Mouse (Mus musculus) midbrain, postnatal 0 days (tissue): ENCODE data around the gene A930033H14Rik. TPM values are rescaled to one million over a fixed set of nuclear protein-coding genes. Genes with fewer than 3 reads are reported as not detected.

Experiments
- ATAC-seq: fragments of 200-750 bp; cut with Nextera tagmentation; 2 replicates; pipeline ENCODE4 v1.8.0; 2017; ENCODE audit warnings: moderate number of reproducible peaks, mild to moderate bottlenecking, moderate TSS enrichment, moderate library complexity; ENCODE audit not compliant: low FRiP score
- DNase-seq: peaks from one replicate; pipeline ENCODE4 v3.0.0-alpha.2; 2015; ENCODE audit warnings: low spot score
- H3K27ac ChIP-seq: fragments of 300-500 bp; sonication (generic); 2 replicates; pipeline ENCODE4 v1.5.1; 2014; ENCODE audit warnings: low read depth, mild to moderate bottlenecking, low read length, mixed read lengths
- H3K27me3 ChIP-seq: fragments of 300-500 bp; sonication (generic); 2 replicates; pipeline ENCODE4 v1.6.1; 2014; ENCODE audit warnings: low read length, control low read depth, mixed read lengths; ENCODE audit not compliant: insufficient read depth
- H3K36me3 ChIP-seq: fragments of 300-500 bp; sonication (generic); 2 replicates; pipeline ENCODE4 v1.6.1; 2014; ENCODE audit warnings: low read length, control low read depth, mixed read lengths; ENCODE audit not compliant: insufficient read depth
- H3K4me1 ChIP-seq: fragments of 300-500 bp; sonication (generic); 2 replicates; pipeline ENCODE4 v1.6.1; 2014; ENCODE audit warnings: mild to moderate bottlenecking, control low read depth, antibody characterized with exemption, low read length, mixed read lengths; ENCODE audit not compliant: insufficient read depth
- H3K4me2 ChIP-seq: fragments of 300-500 bp; sonication (generic); 2 replicates; pipeline ENCODE4 v1.6.1; 2014; ENCODE audit warnings: low read depth, mild to moderate bottlenecking, low read length, mixed read lengths; ENCODE audit not compliant: poor library complexity, severe bottlenecking
- H3K4me3 ChIP-seq: fragments of 300-500 bp; sonication (generic); 2 replicates; pipeline ENCODE4 v1.5.1; 2014; ENCODE audit warnings: low read depth, mild to moderate bottlenecking, low read length, moderate library complexity
- H3K9ac ChIP-seq: fragments of 300-500 bp; sonication (generic); replicated peaks from 2 replicates; pipeline ENCODE4 v1.6.1; 2014; ENCODE audit warnings: mild to moderate bottlenecking, low read length, moderate library complexity, mixed read lengths; ENCODE audit not compliant: poor library complexity, severe bottlenecking
- H3K9me3 ChIP-seq: fragments of 300-500 bp; sonication (generic); 2 replicates; pipeline ENCODE4 v1.6.1; 2016; ENCODE audit warnings: low read length, control low read depth
- CTCF ChIP-seq: IDR thresholded peaks from 2 replicates; pipeline ENCODE4 v1.5.1; 2016; ENCODE audit warnings: antibody characterized with exemption, mild to moderate bottlenecking
- WGBS: fragments of 180-500 bp; shearing (Covaris S2); extraction: QIAGEN DNeasy Blood & Tissue Kit; methylation state at CpG from one replicate; pipeline ENCODE4 v1.1.7; 2014; 5-methylcytosine and 5-hydroxymethylcytosine counted together
- polyA plus RNA-seq: library from polyadenylated mRNA; unstranded; fragments of >200 nt; fragmentation: Nextera tagmentation; extraction: Ambion mirVana; gene quantifications from 2 replicates; pipeline ENCODE4 v1.2.1, GENCODE M21; 2015
- total RNA-seq: library from RNA; depleted of rRNA; stranded (reverse); fragments of >200 nt; gene quantifications from 2 replicates; pipeline ENCODE4 v1.2.3, GENCODE M21; 2014

The A930033H14Rik gene
- total and polyA plus RNA-seq, 2 experiments from 2014 or later, result 0.93 to 1.5 TPM

DNA sequence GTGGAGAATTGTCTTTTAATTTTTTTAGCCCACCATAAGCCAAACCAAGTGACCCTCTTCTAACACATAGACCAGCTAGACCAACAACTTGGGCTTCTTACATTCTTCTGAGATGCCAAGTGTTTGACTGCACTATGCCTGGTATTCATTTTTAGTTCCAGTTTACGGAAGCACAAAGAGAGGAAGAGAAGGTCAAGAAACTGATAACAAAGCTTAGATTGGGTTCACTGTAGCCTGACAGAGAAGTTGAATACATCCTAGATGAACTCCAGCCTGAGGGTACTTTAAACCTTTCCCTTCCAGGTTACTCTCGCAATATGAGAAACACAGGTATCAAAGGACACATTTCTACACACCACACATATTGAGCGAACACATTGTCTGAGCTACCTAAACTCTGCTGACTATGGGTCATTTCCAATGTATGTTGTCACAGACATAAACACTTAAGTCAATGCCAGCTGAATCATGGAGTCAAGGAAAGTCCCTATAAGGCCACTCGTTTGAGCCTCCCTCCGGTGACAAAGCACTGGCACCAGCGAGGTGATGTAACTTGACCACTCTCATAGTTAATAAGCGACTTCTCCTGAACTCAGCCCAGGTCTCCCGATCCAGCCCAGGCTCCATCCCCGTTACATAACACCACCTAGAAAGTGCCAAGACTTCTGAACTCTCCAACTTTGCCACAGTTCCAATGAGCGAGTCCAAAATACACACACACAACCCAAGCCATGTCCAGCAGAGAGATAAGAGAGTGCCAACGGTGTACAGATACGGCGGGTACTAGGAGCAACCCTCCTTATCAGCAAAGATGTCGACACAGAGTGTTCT lies 5.8 kb upstream of the A930033H14Rik start:
- DNase-seq (no peak), ATAC-seq (no peak)
- 90% methylated on average over 14 of the region's 14 CpGs for WGBS
- Histone ChIP-seq H3K9ac (no peak overlapping the region), H3K27ac (no peak overlapping the region), H3K9me3 (no peaks in the 10 kb centered on the region), H3K36me3 (0 out of 2 replicates have a peak, but pooled peaks cover 3% of the 10 kb centered on the region), H3K27me3 (no peaks in the 10 kb centered on the region), H3K4me1 (0 out of 2 replicates have a peak, but pooled peaks cover 2% of the 10 kb centered on the region), H3K4me3 (no peak overlapping the region), H3K4me2 (no peak overlapping the region)
- TF ChIP-seq CTCF, result no peak

DNA sequence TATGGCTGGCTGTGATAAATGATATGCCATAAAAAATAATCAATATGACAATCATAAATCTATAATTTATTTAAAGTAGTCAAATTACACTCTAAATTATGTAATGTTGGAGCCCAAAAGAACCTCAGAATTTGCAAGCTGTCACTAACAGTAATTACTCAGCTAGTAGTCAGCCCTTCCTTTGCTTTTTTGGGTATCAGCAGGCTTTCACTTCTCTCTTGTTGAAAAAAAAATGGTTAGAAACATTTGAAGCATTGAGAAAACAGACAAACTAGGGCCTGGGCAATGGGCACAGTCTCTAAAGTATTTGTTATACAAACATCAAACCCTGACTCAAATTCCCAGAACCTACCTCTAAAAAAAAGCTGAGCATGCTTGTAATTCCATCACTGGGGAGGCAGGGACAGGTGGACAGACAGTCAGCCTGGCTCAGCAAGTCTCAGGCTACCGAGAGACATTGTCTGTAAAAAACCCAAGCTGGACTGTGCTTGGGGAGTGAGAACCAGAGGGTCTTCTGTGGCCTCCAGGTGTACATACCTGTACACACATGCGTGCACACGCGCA lies 4.3 kb upstream of the A930033H14Rik start:
- H3K4me2 ChIP-seq, result no peak overlapping the region
- H3K27me3 ChIP-seq, result no peaks in the 10 kb centered on the region
- H3K4me1 ChIP-seq, result 0 out of 2 replicates have a peak, but pooled peaks cover 2% of the 10 kb centered on the region
- ATAC-seq, result no peak
- no peak for DNase-seq
- H3K36me3 ChIP-seq, result 0 out of 2 replicates have a peak, but pooled peaks cover 3% of the 10 kb centered on the region
- H3K9ac ChIP-seq, result no peak overlapping the region
- WGBS, result 97% methylated on average over 4 of the region's 4 CpGs
- H3K9me3 ChIP-seq, result no peaks in the 10 kb centered on the region
- H3K4me3 ChIP-seq, result no peak overlapping the region
- H3K27ac ChIP-seq, result no peak overlapping the region
- TF ChIP-seq CTCF, result no peak

DNA sequence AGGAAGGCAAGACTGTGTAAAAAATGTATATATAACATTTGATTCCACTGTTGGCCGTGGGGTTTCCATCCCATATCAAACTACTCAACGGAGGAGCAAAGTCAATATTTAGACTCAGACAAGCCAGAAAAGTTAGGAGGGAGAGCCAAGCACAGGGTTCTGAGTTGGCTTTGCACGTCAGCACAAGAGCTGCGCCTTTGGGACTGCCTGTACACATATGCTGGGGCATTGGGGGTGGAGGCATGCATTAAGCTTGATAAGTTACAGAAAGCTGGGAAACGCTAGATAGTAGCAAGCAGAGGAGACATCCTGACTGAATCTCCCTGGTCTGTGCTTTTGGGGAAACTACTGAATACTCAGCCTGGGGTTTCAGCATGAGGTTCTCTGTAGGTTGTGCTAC lies 1.1 kb upstream of the A930033H14Rik start:
- Histone ChIP-seq H3K9me3 (no peaks in the 10 kb centered on the region), H3K27me3 (no peaks in the 10 kb centered on the region), H3K4me3 (peak overlapping the region; percentile 83), H3K4me1 (0 out of 2 replicates have a peak, but pooled peaks cover 8% of the 10 kb centered on the region), H3K36me3 (0 out of 2 replicates have a peak, but pooled peaks cover 1% of the 10 kb centered on the region), H3K27ac (peak overlapping the region; percentile 97; the same call in 1 of the 2 replicates), H3K9ac (peak overlapping the region; percentile 91; the same call in 1 of the 2 replicates), H3K4me2 (peak overlapping the region; percentile 94)
- no peak for ATAC-seq
- no peak for TF ChIP-seq CTCF
- DNase-seq, result no peak
- 30% methylated on average over 5 of the region's 5 CpGs for WGBS

DNA sequence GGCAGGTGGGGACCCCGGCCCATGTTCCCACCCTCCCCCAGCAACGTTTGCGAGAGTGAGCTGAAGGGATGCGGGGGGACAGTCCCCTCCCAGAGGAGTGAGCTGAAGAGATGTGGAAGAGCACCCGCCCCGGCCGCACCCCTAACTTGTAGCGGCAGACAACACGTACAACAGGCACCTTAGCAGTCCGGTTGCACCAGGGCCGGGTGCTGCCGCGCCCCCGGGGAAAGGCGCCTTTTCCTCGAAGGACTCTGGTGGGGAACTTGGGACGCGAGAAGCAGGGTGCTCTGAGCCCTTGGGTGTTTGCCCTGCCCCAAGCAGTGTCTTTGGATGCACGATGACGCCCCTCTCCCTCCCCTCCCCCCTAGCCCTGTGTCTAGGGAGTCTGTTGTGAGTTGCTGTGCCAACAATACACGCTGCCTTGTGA lies 566 bp upstream of the A930033H14Rik start:
- peak; percentile 47 for ATAC-seq
- no peaks in the 10 kb centered on the region for H3K36me3 ChIP-seq
- H3K9ac ChIP-seq, result peak overlapping the region; percentile 91
- H3K27ac ChIP-seq, result peak overlapping the region; percentile 97
- H3K4me1 ChIP-seq, result 0 out of 2 replicates have a peak, but pooled peaks cover 8% of the 10 kb centered on the region
- under 1% methylated on average over 21 of the region's 21 CpGs for WGBS
- peak overlapping the region; percentile 83 for H3K4me3 ChIP-seq
- peak; percentile 24 for DNase-seq
- no peaks in the 10 kb centered on the region for H3K27me3 ChIP-seq
- no peaks in the 10 kb centered on the region for H3K9me3 ChIP-seq
- H3K4me2 ChIP-seq, result peak overlapping the region; percentile 94
- TF ChIP-seq CTCF, result no peak

DNA sequence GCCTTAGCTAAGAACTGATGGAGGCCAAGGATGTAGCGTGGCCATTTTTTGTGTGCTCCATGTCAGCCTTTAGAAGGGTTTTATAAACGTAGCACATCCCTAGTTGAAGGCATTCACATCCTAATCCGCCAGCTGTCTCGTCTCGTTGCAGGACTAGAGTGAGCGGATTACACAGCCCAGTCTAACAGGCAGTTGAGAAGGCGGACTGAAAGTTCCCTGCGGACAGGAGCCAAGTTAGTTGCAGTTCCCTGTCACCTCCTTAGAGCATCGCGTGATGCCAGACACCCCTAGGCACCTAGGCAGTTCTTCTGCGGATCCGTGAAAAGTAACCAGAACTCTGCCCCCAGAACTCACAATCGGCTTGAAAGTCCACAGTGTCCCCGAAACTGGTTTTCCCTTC lies 922 bp downstream of the A930033H14Rik start:
- Histone ChIP-seq H3K27me3 (no peaks in the 10 kb centered on the region), H3K9me3 (no peaks in the 10 kb centered on the region), H3K27ac (peak overlapping the region; percentile 97), H3K36me3 (no peaks in the 10 kb centered on the region), H3K4me1 (0 out of 2 replicates have a peak, but pooled peaks cover 8% of the 10 kb centered on the region), H3K4me2 (peak overlapping the region; percentile 94), H3K4me3 (peak overlapping the region; percentile 83), H3K9ac (peak overlapping the region; percentile 91)
- no peak for ATAC-seq
- TF ChIP-seq CTCF, result no peak
- WGBS, result 3% methylated on average over 14 of the region's 14 CpGs
- peak; percentile 24 for DNase-seq
